Mouse (Mus musculus) gastrocnemius, postnatal 4 days (tissue): ENCODE measurements around the gene Rtp3. TPM values are rescaled to one million over a fixed set of nuclear protein-coding genes. Genes with fewer than 3 reads are reported as not detected.

Experiments
- DNase-seq, 2 experiments: peaks; one replicate each; pipeline ENCODE4 v3.0.0; 2021 to 2022; ENCODE audit warnings: low spot score in 2 of 2, mixed read lengths in 2 of 2
- total RNA-seq, 2 experiments: library from RNA; stranded (reverse); gene quantifications; 2 replicates each; pipeline ENCODE4 v1.2.3; 2021

The Rtp3 gene
- total RNA-seq, 2 experiments from 2014 or later = 0.93 to 1.1 TPM

- DNase-seq = no peak
These were observed 8.0 kb downstream of the Rtp3 start for GRCm38 (mm10) chr9:110982351-110982750.

- no peak for DNase-seq
These were observed 11.0 kb downstream of the Rtp3 start for GRCm38 (mm10) chr9:110979411-110979810.

GRCm38 (mm10) chr9:110965910-110966231 lies 24.5 kb downstream of the Rtp3 start:
- DNase-seq = no peak

GRCm38 (mm10) chr9:110965062-110965909 lies 25.1 kb downstream of the Rtp3 start:
- no peak for DNase-seq

GRCm38 (mm10) chr9:110963566-110964115 lies 26.7 kb downstream of the Rtp3 start:
- no peak for DNase-seq

GRCm38 (mm10) chr9:110961386-110961785 lies 29.0 kb downstream of the Rtp3 start:
- no peak for DNase-seq

- no peak for DNase-seq
These were observed 29.9 kb downstream of the Rtp3 start for GRCm38 (mm10) chr9:110960230-110961149.

- DNase-seq = no peak
These were observed 30.7 kb downstream of the Rtp3 start for GRCm38 (mm10) chr9:110959669-110960068.

GRCm38 (mm10) chr9:110955962-110956361 lies 34.4 kb downstream of the Rtp3 start:
- no peak for DNase-seq

GRCm38 (mm10) chr9:110954681-110955445 lies 35.5 kb downstream of the Rtp3 start:
- no peak for DNase-seq

GRCm38 (mm10) chr9:110953550-110954461 lies 36.6 kb downstream of the Rtp3 start:
- DNase-seq = peak; percentile 26 to 69

- DNase-seq = no peak
These were observed 37.3 kb downstream of the Rtp3 start for GRCm38 (mm10) chr9:110952931-110953549.

GRCm38 (mm10) chr9:110952398-110952797 lies 38.0 kb downstream of the Rtp3 start:
- DNase-seq = no peak

GRCm38 (mm10) chr9:110951866-110952265 lies 38.5 kb downstream of the Rtp3 start:
- DNase-seq = no peak

GRCm38 (mm10) chr9:110951397-110951796 lies 39.0 kb downstream of the Rtp3 start, which contains the start of gene Lrrc2:
Gene Lrrc2 (plus strand): TSS chr9:110951545.
- DNase-seq = no peak

- no peak for DNase-seq
These were observed 40.3 kb downstream of the Rtp3 start for GRCm38 (mm10) chr9:110950109-110950508.

GRCm38 (mm10) chr9:110948813-110949310 lies 41.5 kb downstream of the Rtp3 start:
- no peak for DNase-seq

GRCm38 (mm10) chr9:110947900-110948299 lies 42.5 kb downstream of the Rtp3 start:
- DNase-seq = no peak

- DNase-seq = no peak
These were observed 43.1 kb downstream of the Rtp3 start for GRCm38 (mm10) chr9:110947261-110947661.
